Mouse (Mus musculus): Measurements from ENCODE around the gene 2510039O18Rik. TPM values are rescaled to one million over a fixed set of nuclear protein-coding genes. Genes with fewer than 3 reads are reported as not detected.

The 2510039O18Rik gene
- total and polyA plus RNA-seq, 2 experiments from 2014 or later, result 12.0 to 57.7 TPM

- Histone ChIP-seq H3K27me3 (ENCODE audit: insufficient read depth, low read length) (no peaks in the 10 kb centered on the region), H3K4me3 (ENCODE audit: low read depth, low read length) (no peak within 1 kb of the TSS), H3K4me1 (ENCODE audit: insufficient read depth) (no peaks in the 10 kb centered on the region), H3K4me2 (ENCODE audit: low read depth) (no peak within 1 kb of the TSS), H3K36me3 (ENCODE audit: insufficient read depth) (no peaks in the 10 kb centered on the region), H3K27ac (ENCODE audit: low read depth, low read length) (no peak within 1 kb of the TSS), H3K9me3 (ENCODE audit: low read length) (no peaks in the 10 kb centered on the region), H3K9ac (no peak within 1 kb of the TSS)
- ATAC-seq (no peak; the same call in 1 of the 2 replicates), DNase-seq (no peak)
- no peak for TF ChIP-seq CTCF (IDR thresholded peaks at IDR 0.05; ENCODE audit: low read depth)
- 39% methylated on average over 20 of the region's 20 CpGs for WGBS
These were observed 44.8 kb downstream of the 2510039O18Rik start, which contains the start of gene Nppb for GRCm38 (mm10) chr4:147985205-147986132. Nppb (plus strand) TSS chr4:147985788.

DNA sequence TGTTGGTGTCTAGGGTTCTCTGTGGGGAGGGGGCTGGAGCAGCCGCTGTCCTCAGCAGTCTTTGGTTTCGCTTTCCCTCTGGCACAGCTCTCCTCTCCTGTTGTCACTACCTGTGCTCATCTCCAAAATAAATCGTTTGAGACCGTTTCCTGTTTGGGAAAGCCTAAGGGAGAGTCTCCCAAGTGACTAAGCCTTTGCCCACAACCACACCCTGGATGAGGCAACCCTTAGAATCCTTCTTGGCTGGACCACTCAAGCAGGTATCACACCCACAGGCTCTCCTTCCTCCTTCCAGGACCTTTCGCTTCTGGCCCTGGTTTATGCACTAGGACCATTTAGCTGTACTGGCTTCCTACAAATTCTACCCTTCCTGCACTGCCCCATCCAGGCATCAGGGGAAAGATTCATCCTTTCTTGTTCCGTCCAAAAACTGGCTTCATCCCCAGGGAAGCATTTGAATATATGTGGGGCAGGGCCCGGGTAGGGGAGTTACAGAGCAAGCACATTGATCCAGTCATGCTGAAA lies 52.9 kb downstream of the 2510039O18Rik start:
- H3K9ac ChIP-seq, result no peak overlapping the region
- ATAC-seq (no peak), DNase-seq (no peak)
- no peak for TF ChIP-seq CTCF (IDR thresholded peaks at IDR 0.05; ENCODE audit: low read depth)
- H3K9me3 ChIP-seq (ENCODE audit: low read length), result no peaks in the 10 kb centered on the region
- no peak overlapping the region for H3K27ac ChIP-seq (ENCODE audit: low read depth, low read length)
- no peak overlapping the region for H3K4me2 ChIP-seq (ENCODE audit: low read depth)
- no peaks in the 10 kb centered on the region for H3K36me3 ChIP-seq (ENCODE audit: insufficient read depth)
- no peaks in the 10 kb centered on the region for H3K27me3 ChIP-seq (ENCODE audit: insufficient read depth, low read length)
- no peaks in the 10 kb centered on the region for H3K4me1 ChIP-seq (ENCODE audit: insufficient read depth)
- 67% methylated on average over 7 of the region's 7 CpGs for WGBS
- no peak overlapping the region for H3K4me3 ChIP-seq (ENCODE audit: low read depth, low read length)

DNA sequence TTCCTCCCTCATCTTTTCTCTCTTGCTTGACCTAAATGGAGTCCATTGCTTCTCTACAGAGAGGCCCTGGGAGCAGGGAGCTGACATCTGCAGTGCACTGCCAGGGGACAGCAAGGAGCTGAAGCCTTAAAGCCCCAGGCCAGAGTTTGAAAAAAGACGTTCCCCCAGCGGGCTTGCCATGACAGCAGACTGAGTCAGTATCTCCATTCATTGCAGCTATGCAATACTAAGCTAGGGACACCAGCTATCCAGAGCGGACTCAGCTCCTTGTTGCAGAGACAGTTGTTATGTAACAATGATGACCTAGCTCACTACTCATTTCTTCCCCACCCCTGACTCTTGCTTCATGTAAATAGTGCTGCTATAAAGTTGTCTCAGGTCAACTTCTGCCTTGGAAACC lies 54.6 kb downstream of the 2510039O18Rik start:
- WGBS, result 80% methylated on average over 3 of the region's 3 CpGs
- no peak for DNase-seq

More for the DNA sequence above, 54.6 kb downstream of the 2510039O18Rik start:
- TF ChIP-seq CTCF (IDR thresholded peaks at IDR 0.05; ENCODE audit: low read depth), result no peak
- Histone ChIP-seq H3K4me2 (ENCODE audit: low read depth) (no peak overlapping the region), H3K36me3 (ENCODE audit: insufficient read depth) (no peaks in the 10 kb centered on the region), H3K9ac (no peak overlapping the region), H3K4me1 (ENCODE audit: insufficient read depth) (peaks cover 2% of the 10 kb centered on the region; the same call in 1 of the 2 replicates), H3K4me3 (ENCODE audit: low read depth, low read length) (no peak overlapping the region), H3K9me3 (ENCODE audit: low read length) (no peaks in the 10 kb centered on the region), H3K27me3 (ENCODE audit: insufficient read depth, low read length) (no peaks in the 10 kb centered on the region), H3K27ac (ENCODE audit: low read depth, low read length) (no peak overlapping the region)
- ATAC-seq, result no peak

Other genes with a start within 250 kb of the 2510039O18Rik start
- not detected in 2 replicates for gene Zfp534, start 238.3 kb upstream of the 2510039O18Rik start, total RNA-seq (2014; rRNA removed)
- gene Zfp534, start 238.3 kb upstream of the 2510039O18Rik start, polyA plus RNA-seq (2015; fragmentation: Nextera tagmentation; extraction: Ambion mirVana), result not detected in 2 replicates
- 6.8 and 8.6 TPM in 2 replicates for gene Zfp984, start 131.1 kb upstream of the 2510039O18Rik start, total RNA-seq (2014; rRNA removed)
- gene Zfp984, start 131.1 kb upstream of the 2510039O18Rik start, polyA plus RNA-seq (2015; fragmentation: Nextera tagmentation; extraction: Ambion mirVana), result 3.9 and 4.8 TPM in 2 replicates
- 15.6 and 16.5 TPM in 2 replicates for gene Zfp933, start 92.5 kb upstream of the 2510039O18Rik start, total RNA-seq (2014; rRNA removed)
- 2.9 and 4.6 TPM in 2 replicates for gene Zfp933, start 92.5 kb upstream of the 2510039O18Rik start, polyA plus RNA-seq (2015; fragmentation: Nextera tagmentation; extraction: Ambion mirVana)
- 32.9 and 35.7 TPM in 2 replicates for gene Miip, start 72.1 kb upstream of the 2510039O18Rik start, total RNA-seq (2014; rRNA removed)
- gene Miip, start 72.1 kb upstream of the 2510039O18Rik start, polyA plus RNA-seq (2015; fragmentation: Nextera tagmentation; extraction: Ambion mirVana), result 31.7 and 32.3 TPM in 2 replicates
- gene Fv1, start 71.9 kb upstream of the 2510039O18Rik start, total RNA-seq (2014; rRNA removed), result 7.4 and 8.5 TPM in 2 replicates
- 2.7 and 4.2 TPM in 2 replicates for gene Fv1, start 71.9 kb upstream of the 2510039O18Rik start, polyA plus RNA-seq (2015; fragmentation: Nextera tagmentation; extraction: Ambion mirVana)
- 57.8 and 69.9 TPM in 2 replicates for gene Mfn2, start 36.2 kb upstream of the 2510039O18Rik start, total RNA-seq (2014; rRNA removed)
- 59.4 and 83.3 TPM in 2 replicates for gene Mfn2, start 36.2 kb upstream of the 2510039O18Rik start, polyA plus RNA-seq (2015; fragmentation: Nextera tagmentation; extraction: Ambion mirVana)
- gene Plod1, start 4.1 kb upstream of the 2510039O18Rik start, total RNA-seq (2014; rRNA removed), result 13.5 and 18.8 TPM in 2 replicates
- gene Plod1, start 4.1 kb upstream of the 2510039O18Rik start, polyA plus RNA-seq (2015; fragmentation: Nextera tagmentation; extraction: Ambion mirVana), result 17.3 and 17.9 TPM in 2 replicates
- gene Nppb, start 44.9 kb downstream of the 2510039O18Rik start, total RNA-seq (2014; rRNA removed), result not detected in 2 replicates
- 0.21 TPM in 1 of 2 replicates, not detected in the other for gene Nppb, start 44.9 kb downstream of the 2510039O18Rik start, polyA plus RNA-seq (2015; fragmentation: Nextera tagmentation; extraction: Ambion mirVana)
- 1.5 TPM in 1 of 2 replicates, not detected in the other for gene Nppa, start 59.8 kb downstream of the 2510039O18Rik start, total RNA-seq (2014; rRNA removed)
- gene Nppa, start 59.8 kb downstream of the 2510039O18Rik start, polyA plus RNA-seq (2015; fragmentation: Nextera tagmentation; extraction: Ambion mirVana), result 1.1 and 2.2 TPM in 2 replicates
- 48.2 and 61.0 TPM in 2 replicates for gene Clcn6, start 97.9 kb downstream of the 2510039O18Rik start, total RNA-seq (2014; rRNA removed)
- gene Clcn6, start 97.9 kb downstream of the 2510039O18Rik start, polyA plus RNA-seq (2015; fragmentation: Nextera tagmentation; extraction: Ambion mirVana), result 19.9 and 26.3 TPM in 2 replicates
- gene Mthfr, start 98.2 kb downstream of the 2510039O18Rik start, total RNA-seq (2014; rRNA removed), result 27.0 and 34.5 TPM in 2 replicates
- gene Mthfr, start 98.2 kb downstream of the 2510039O18Rik start, polyA plus RNA-seq (2015; fragmentation: Nextera tagmentation; extraction: Ambion mirVana), result 3.6 and 7.9 TPM in 2 replicates
- 3.8 and 4.2 TPM in 2 replicates for gene Agtrap, start 147.1 kb downstream of the 2510039O18Rik start, total RNA-seq (2014; rRNA removed)
- gene Agtrap, start 147.1 kb downstream of the 2510039O18Rik start, polyA plus RNA-seq (2015; fragmentation: Nextera tagmentation; extraction: Ambion mirVana), result 5.6 and 7.9 TPM in 2 replicates
- 43.6 and 45.7 TPM in 2 replicates for gene Mad2l2, start 189.5 kb downstream of the 2510039O18Rik start, total RNA-seq (2014; rRNA removed)
- gene Mad2l2, start 189.5 kb downstream of the 2510039O18Rik start, polyA plus RNA-seq (2015; fragmentation: Nextera tagmentation; extraction: Ambion mirVana), result 102 and 104 TPM in 2 replicates
- 37.5 and 40.5 TPM in 2 replicates for gene Draxin, start 189.8 kb downstream of the 2510039O18Rik start, total RNA-seq (2014; rRNA removed)
- 6.8 and 8.7 TPM in 2 replicates for gene Draxin, start 189.8 kb downstream of the 2510039O18Rik start, polyA plus RNA-seq (2015; fragmentation: Nextera tagmentation; extraction: Ambion mirVana)
- gene Fbxo6, start 211.2 kb downstream of the 2510039O18Rik start, total RNA-seq (2014; rRNA removed), result 22.0 and 24.0 TPM in 2 replicates
- 22.8 and 24.9 TPM in 2 replicates for gene Fbxo6, start 211.2 kb downstream of the 2510039O18Rik start, polyA plus RNA-seq (2015; fragmentation: Nextera tagmentation; extraction: Ambion mirVana)
- gene Fbxo44, start 219.6 kb downstream of the 2510039O18Rik start, total RNA-seq (2014; rRNA removed), result 126 and 132 TPM in 2 replicates
- gene Fbxo44, start 219.6 kb downstream of the 2510039O18Rik start, polyA plus RNA-seq (2015; fragmentation: Nextera tagmentation; extraction: Ambion mirVana), result 73.3 and 81.4 TPM in 2 replicates
- gene Fbxo2, start 219.7 kb downstream of the 2510039O18Rik start, total RNA-seq (2014; rRNA removed), result 10.2 and 11.9 TPM in 2 replicates
- 11.4 and 15.6 TPM in 2 replicates for gene Fbxo2, start 219.7 kb downstream of the 2510039O18Rik start, polyA plus RNA-seq (2015; fragmentation: Nextera tagmentation; extraction: Ambion mirVana)